14 mouse cellular contexts compared by ENCODE assay signal in genomic region chr14:24510218-24510617, GRCm38 (mm10). TPM values are rescaled to one million over a fixed set of nuclear protein-coding genes. Genes with fewer than 3 reads are reported as not detected.
DNase-seq lines count a peak whose midpoint lies in the region; ATAC-seq and TF ChIP-seq lines count a peak whose summit lies in the region.
"Had no signal": no experiment of that assay in that cellular context is flagged by ENCODE, and none has a peak within 500 bp of the region (broad histone marks: within the 10 kb centered on the region; RNA-seq: fewer than 3 reads in every experiment).

No protein-coding gene starts in this region.

- H3K27me3 ChIP-seq in forebrain, postnatal 0 days (ENCODE audit: insufficient read depth, low read length): no peaks in the 10 kb centered on the region
- H3K27me3 ChIP-seq in forebrain, embryonic 16.5 days (replicated peaks; ENCODE audit: control insufficient read depth, insufficient read depth, low read length): no peaks in the 10 kb centered on the region
- peaks cover 3% of the 10 kb centered on the region for H3K27me3 ChIP-seq in liver, embryonic 14.5 days (ENCODE audit: control insufficient read depth, insufficient read depth, low read length)
- H3K27me3 ChIP-seq in liver, embryonic 11.5 days (replicated peaks; ENCODE audit: control insufficient read depth, insufficient read depth, low read length): peaks cover 13% of the 10 kb centered on the region
- no peaks in the 10 kb centered on the region for H3K27me3 ChIP-seq in ES-Bruce4 (ENCODE audit: control insufficient read depth, insufficient read depth, low read length, poor library complexity, severe bottlenecking)
- H3K27me3 ChIP-seq in hindbrain, embryonic 12.5 days: no peaks in the 10 kb centered on the region

- no peaks in the 10 kb centered on the region for H3K36me3 ChIP-seq in forebrain, postnatal 0 days (ENCODE audit: insufficient read depth)
- no peaks in the 10 kb centered on the region for H3K36me3 ChIP-seq in forebrain, embryonic 16.5 days (ENCODE audit: control insufficient read depth, insufficient read depth)
- no peaks in the 10 kb centered on the region for H3K36me3 ChIP-seq in liver, embryonic 14.5 days (replicated peaks; ENCODE audit: control insufficient read depth, insufficient read depth, low read depth)
- no peaks in the 10 kb centered on the region for H3K36me3 ChIP-seq in liver, embryonic 11.5 days (ENCODE audit: control insufficient read depth, insufficient read depth, low read length)
- H3K36me3 ChIP-seq in ES-Bruce4 (ENCODE audit: control insufficient read depth, insufficient read depth, low read length, poor library complexity, severe bottlenecking): no peaks in the 10 kb centered on the region
- H3K36me3 ChIP-seq in hindbrain, embryonic 12.5 days: no peaks in the 10 kb centered on the region

- no peak overlapping the region for H3K27ac ChIP-seq in forebrain, postnatal 0 days (ENCODE audit: low read depth, low read length)
- no peak overlapping the region for H3K27ac ChIP-seq in forebrain, embryonic 16.5 days (ENCODE audit: low read length)
- no peak overlapping the region for H3K27ac ChIP-seq in liver, embryonic 14.5 days
- H3K27ac ChIP-seq in liver, embryonic 11.5 days (ENCODE audit: low read depth, low read length): no peak overlapping the region
- no peak overlapping the region for H3K27ac ChIP-seq in ES-Bruce4 (ENCODE audit: insufficient read depth, low read length)
- H3K27ac ChIP-seq in cortical plate, adult 2 months (ENCODE audit: insufficient read depth, low read length): no peak overlapping the region
- H3K27ac ChIP-seq in hindbrain, embryonic 12.5 days: no peak overlapping the region

- no peak overlapping the region for H3K4me2 ChIP-seq in forebrain, postnatal 0 days (ENCODE audit: low read depth)
- H3K4me2 ChIP-seq in forebrain, embryonic 16.5 days (ENCODE audit: low read length): no peak overlapping the region
- H3K4me2 ChIP-seq in liver, embryonic 14.5 days (ENCODE audit: low read depth): no peak overlapping the region
- H3K4me2 ChIP-seq in liver, embryonic 11.5 days: no peak overlapping the region
- H3K4me2 ChIP-seq in hindbrain, embryonic 12.5 days (replicated peaks): no peak overlapping the region

- no peak for TF ChIP-seq POLR2A in ES-Bruce4 (IDR thresholded peaks at IDR 0.05; ENCODE audit: insufficient read depth, low read length)
- no peak for TF ChIP-seq POLR2A in cortical plate, adult 2 months (IDR thresholded peaks at IDR 0.05; ENCODE audit: extremely low read depth, insufficient read depth, low read length)

- TF ChIP-seq EP300 in liver, embryonic 14.5 days (IDR thresholded peaks at IDR 0.05; ENCODE audit: low read depth): no peak
- TF ChIP-seq EP300 in ES-Bruce4 (IDR thresholded peaks at IDR 0.05; ENCODE audit: insufficient read depth, low read depth, low read length): no peak

- H3K9ac ChIP-seq in forebrain, postnatal 0 days: no peak overlapping the region
- no peak overlapping the region for H3K9ac ChIP-seq in forebrain, embryonic 16.5 days (replicated peaks; ENCODE audit: low read depth, low read length)
- no peak overlapping the region for H3K9ac ChIP-seq in liver, embryonic 14.5 days (replicated peaks)
- no peak overlapping the region for H3K9ac ChIP-seq in liver, embryonic 11.5 days (ENCODE audit: low read depth, low read length)
- no peak overlapping the region for H3K9ac ChIP-seq in ES-Bruce4 (ENCODE audit: low read depth, poor library complexity, severe bottlenecking)
- H3K9ac ChIP-seq in hindbrain, embryonic 12.5 days: no peak overlapping the region

- DNase-seq in forebrain, postnatal 0 days: no peak
- DNase-seq in liver, embryonic 14.5 days (ENCODE audit: low read depth in 3 of 3, low spot score in 3 of 3): no peak
- DNase-seq in liver, embryonic 11.5 days (ENCODE audit: low spot score): no peak
- no peak for DNase-seq in frontal cortex, adult 2 months (ENCODE audit: extremely low spot score in 1 of 2, low spot score in 1 of 2)
- DNase-seq: B cell, adult 2 months; cerebellum, adult 11 months; embryo, embryonic 11 days; kidney, adult 18-20 months; right cerebral cortex, postnatal 4 days had no signal

- peaks cover 13% of the 10 kb centered on the region; the same call in 1 of the 2 replicates for H3K4me1 ChIP-seq in forebrain, postnatal 0 days (ENCODE audit: insufficient read depth)
- H3K4me1 ChIP-seq in forebrain, embryonic 16.5 days (replicated peaks; ENCODE audit: control insufficient read depth, insufficient read depth, low read length): peaks cover 20% of the 10 kb centered on the region
- no peaks in the 10 kb centered on the region for H3K4me1 ChIP-seq in liver, embryonic 14.5 days (replicated peaks; ENCODE audit: control insufficient read depth in 2 of 2, insufficient read depth in 2 of 2, low read length in 1 of 2)
- no peaks in the 10 kb centered on the region; the same call in 1 of the 2 replicates for H3K4me1 ChIP-seq in liver, embryonic 11.5 days (replicated peaks; ENCODE audit: control insufficient read depth, insufficient read depth, low read length)
- H3K4me1 ChIP-seq in ES-Bruce4 (ENCODE audit: control insufficient read depth, insufficient read depth, low read length): peaks cover 4% of the 10 kb centered on the region
- no peaks in the 10 kb centered on the region for H3K4me1 ChIP-seq in cortical plate, adult 2 months (ENCODE audit: control insufficient read depth, insufficient read depth, low read length)
- peaks cover 20% of the 10 kb centered on the region for H3K4me1 ChIP-seq in hindbrain, embryonic 12.5 days

- 100% methylated on average over 1 of the region's 1 CpGs for WGBS in forebrain, postnatal 0 days
- WGBS in forebrain, embryonic 16.5 days: 96% methylated on average over 1 of the region's 1 CpGs
- 78% methylated on average over 1 of the region's 1 CpGs for WGBS in liver, embryonic 14.5 days (ENCODE audit: insufficient replicate concordance)
- WGBS in liver, embryonic 11.5 days: 96% methylated on average over 1 of the region's 1 CpGs
- 97% methylated on average over 1 of the region's 1 CpGs for WGBS in hindbrain, embryonic 12.5 days

- no peak for ATAC-seq in forebrain, postnatal 0 days
- ATAC-seq in forebrain, embryonic 16.5 days: no peak
- ATAC-seq in liver, embryonic 14.5 days (ENCODE audit: insufficient read depth): no peak
- ATAC-seq in liver, embryonic 11.5 days (replicated peaks; ENCODE audit: low FRiP score): no peak
- ATAC-seq in hindbrain, embryonic 12.5 days (ENCODE audit: low FRiP score): no peak

- peak; percentile 54 for TF ChIP-seq CTCF in forebrain, postnatal 0 days (IDR thresholded peaks at IDR 0.05; ENCODE audit: low read depth)
- TF ChIP-seq CTCF in liver, embryonic 14.5 days (IDR thresholded peaks at IDR 0.05; ENCODE audit: low read depth): peak; percentile 70
- peak; percentile 66 for TF ChIP-seq CTCF in ES-Bruce4 (IDR thresholded peaks at IDR 0.05; ENCODE audit: low read depth, low read length)
- 0 out of 2 replicates have a peak, but pooled peaks have one; percentile 17 for TF ChIP-seq CTCF in cortical plate, adult 2 months (IDR thresholded peaks at IDR 0.05; ENCODE audit: extremely low read depth, insufficient read depth, low read length)

- no peak overlapping the region for H3K4me3 ChIP-seq in forebrain, postnatal 0 days (ENCODE audit: low read depth, low read length)
- H3K4me3 ChIP-seq in forebrain, embryonic 16.5 days (replicated peaks; ENCODE audit: low read length): no peak overlapping the region
- no peak overlapping the region for H3K4me3 ChIP-seq in liver, embryonic 14.5 days (ENCODE audit: insufficient read depth in 1 of 2, low read depth in 2 of 2, low read length in 2 of 2)
- H3K4me3 ChIP-seq in liver, embryonic 11.5 days (ENCODE audit: low read depth, low read length): no peak overlapping the region
- H3K4me3 ChIP-seq in ES-Bruce4 (ENCODE audit: low read depth, low read length): no peak overlapping the region
- no peak overlapping the region for H3K4me3 ChIP-seq in cortical plate, adult 2 months (ENCODE audit: insufficient read depth, low read length)
- no peak overlapping the region for H3K4me3 ChIP-seq in hindbrain, embryonic 12.5 days
- H3K4me3 ChIP-seq: erythroblast, embryonic 14.5 days had no signal

- no peaks in the 10 kb centered on the region for H3K9me3 ChIP-seq in forebrain, postnatal 0 days (ENCODE audit: low read length)
- H3K9me3 ChIP-seq in forebrain, embryonic 16.5 days (ENCODE audit: control insufficient read depth, low read length): peaks cover 3% of the 10 kb centered on the region; the same call in 1 of the 2 replicates
- H3K9me3 ChIP-seq in liver, embryonic 14.5 days (ENCODE audit: control insufficient read depth, low read length): no peaks in the 10 kb centered on the region
- no peaks in the 10 kb centered on the region; the same call in 1 of the 2 replicates for H3K9me3 ChIP-seq in liver, embryonic 11.5 days (ENCODE audit: control insufficient read depth, low read length)
- no peaks in the 10 kb centered on the region for H3K9me3 ChIP-seq in ES-Bruce4 (replicated peaks; ENCODE audit: control insufficient read depth, insufficient read depth, low read length, poor library complexity, severe bottlenecking)
- H3K9me3 ChIP-seq in hindbrain, embryonic 12.5 days (replicated peaks): peaks cover 4% of the 10 kb centered on the region; the same call in 1 of the 2 replicates

RNA-seq across cellular contexts. Expression of gene Rps24, which starts 23.3 kb away (rescaled TPM):
- 1,310 and 1,631 TPM in 2 replicates for total RNA-seq in forebrain, postnatal 0 days (2014; rRNA removed)
- 795 and 979 TPM in 2 replicates for polyA plus RNA-seq in forebrain, postnatal 0 days (2015; fragmentation: Nextera tagmentation; extraction: Ambion mirVana)
- polyA plus RNA-seq in forebrain, embryonic 16.5 days (2015; fragmentation: Nextera tagmentation; extraction: Ambion mirVana): 482 and 530 TPM in 2 replicates
- 1,321 and 1,839 TPM in 2 replicates for polyA plus RNA-seq in liver, embryonic 14.5 days (2012; rRNA removed)
- polyA plus RNA-seq in liver, embryonic 14.5 days (2014; fragmentation: Nextera tagmentation; extraction: Ambion mirVana): 817 and 888 TPM in 2 replicates
- 1,414 and 1,515 TPM in 2 replicates for polyA plus RNA-seq in liver, embryonic 11.5 days (2014; fragmentation: Nextera tagmentation; extraction: Ambion mirVana)
- polyA plus RNA-seq in ES-Bruce4 (2011; ENCODE audit: insufficient read depth, insufficient read length, low read depth, missing spikeins): 3,686 and 4,006 TPM in 2 replicates
- 1,569 and 1,716 TPM in 2 replicates for polyA plus RNA-seq in cortical plate, adult 2 months (2012; rRNA removed)
- polyA plus RNA-seq in frontal cortex, adult 2 months (2012; rRNA removed): 1,392 and 1,543 TPM in 2 replicates
- polyA plus RNA-seq in hindbrain, embryonic 12.5 days (2016; fragmentation: Nextera tagmentation; extraction: Ambion mirVana): 852 and 899 TPM in 2 replicates

RNA-seq across cellular contexts. Expression of gene Polr3a, which starts 23.4 kb away (rescaled TPM):
- total RNA-seq in forebrain, postnatal 0 days (2014; rRNA removed): 19.5 and 29.9 TPM in 2 replicates
- polyA plus RNA-seq in forebrain, postnatal 0 days (2015; fragmentation: Nextera tagmentation; extraction: Ambion mirVana): 8.1 and 13.4 TPM in 2 replicates
- 20.8 and 23.8 TPM in 2 replicates for polyA plus RNA-seq in forebrain, embryonic 16.5 days (2015; fragmentation: Nextera tagmentation; extraction: Ambion mirVana)
- polyA plus RNA-seq in liver, embryonic 14.5 days (2012; rRNA removed): 2.8 and 4.3 TPM in 2 replicates
- 4.6 and 5.4 TPM in 2 replicates for polyA plus RNA-seq in liver, embryonic 14.5 days (2014; fragmentation: Nextera tagmentation; extraction: Ambion mirVana)
- polyA plus RNA-seq in liver, embryonic 11.5 days (2014; fragmentation: Nextera tagmentation; extraction: Ambion mirVana): 18.2 and 18.7 TPM in 2 replicates
- polyA plus RNA-seq in ES-Bruce4 (2011; ENCODE audit: insufficient read depth, insufficient read length, low read depth, missing spikeins): 33.3 and 33.6 TPM in 2 replicates
- polyA plus RNA-seq in cortical plate, adult 2 months (2012; rRNA removed): 20.8 and 21.5 TPM in 2 replicates
- 16.5 and 19.0 TPM in 2 replicates for polyA plus RNA-seq in frontal cortex, adult 2 months (2012; rRNA removed)
- 20.3 and 22.2 TPM in 2 replicates for polyA plus RNA-seq in hindbrain, embryonic 12.5 days (2016; fragmentation: Nextera tagmentation; extraction: Ambion mirVana)

Comparison
In these comparisons a context has a peak if more than half of its experiments do, and no peak if none do; other contexts are left out.
1. CTCF ChIP-seq: peak in every context shown above with its lines; median percentile 70 in liver, embryonic 14.5 days; 66 in ES-Bruce4; 54 in forebrain, postnatal 0 days; 17 in cortical plate, adult 2 months.